Mouse (Mus musculus) ES-E14 (cell line): ENCODE measurements around the gene Lrp6.

Experiments used
- CHD2 ChIP-seq: IDR thresholded peaks from 2 replicates; pipeline ENCODE4 v1.6.1; 2014; ENCODE audit warnings: mild to moderate bottlenecking, low read depth, low read length, inconsistent platforms
- HCFC1 ChIP-seq: IDR thresholded peaks from 2 replicates; pipeline ENCODE4 v1.6.1; 2012; ENCODE audit warnings: low read length, inconsistent platforms, borderline replicate concordance; ENCODE audit not compliant: insufficient read depth
- MAFK ChIP-seq: IDR thresholded peaks from 2 replicates; pipeline ENCODE4 v1.6.1; 2014; ENCODE audit warnings: mild to moderate bottlenecking, low read depth, low read length, inconsistent platforms; ENCODE audit not compliant: insufficient read depth
- ZC3H11A ChIP-seq: IDR thresholded peaks from 2 replicates; pipeline ENCODE4 v1.6.1; 2012; ENCODE audit warnings: low read depth, mild to moderate bottlenecking, inconsistent platforms, low read length, borderline replicate concordance
- ZNF384 ChIP-seq: IDR thresholded peaks from 2 replicates; pipeline ENCODE4 v1.6.1; 2012; ENCODE audit warnings: low read depth, low read length, inconsistent platforms

GRCm38 (mm10) chr6:134594569-134595442 is 28.0 kb upstream of the Lrp6 start:
- TF ChIP-seq ZC3H11A: no peak
- TF ChIP-seq ZNF384: no peak
- no peak for TF ChIP-seq HCFC1
- TF ChIP-seq MAFK: no peak
- TF ChIP-seq CHD2: no peak
